Mouse (Mus musculus): ENCODE measurements around the gene Nsl1.

Nsl1 gene

GRCm38 (mm10) chr1:191054870-191055532, 7.8 kb upstream of the Nsl1 start:
- DNase-seq (ENCODE audit: low spot score), result no peak

- DNase-seq (ENCODE audit: low spot score), result no peak
These were observed 7.3 kb upstream of the Nsl1 start for GRCm38 (mm10) chr1:191055533-191055873.

GRCm38 (mm10) chr1:191057461-191057860, 5.4 kb upstream of the Nsl1 start:
- DNase-seq (ENCODE audit: low spot score), result no peak

GRCm38 (mm10) chr1:191062241-191062780, 501 bp upstream of the Nsl1 start:
- DNase-seq (ENCODE audit: low spot score), result no peak

- DNase-seq (ENCODE audit: low spot score), result no peak
These were observed 888 bp downstream of the Nsl1 start for GRCm38 (mm10) chr1:191063700-191064099.

- DNase-seq (ENCODE audit: low spot score), result no peak
These were observed 1.7 kb downstream of the Nsl1 start for GRCm38 (mm10) chr1:191064535-191064934.

- no peak for DNase-seq (ENCODE audit: low spot score)
These were observed 2.4 kb downstream of the Nsl1 start for GRCm38 (mm10) chr1:191065188-191065587.

GRCm38 (mm10) chr1:191068377-191068776, 5.6 kb downstream of the Nsl1 start:
- no peak for DNase-seq (ENCODE audit: low spot score)

- DNase-seq (ENCODE audit: low spot score), result no peak
These were observed 7.4 kb downstream of the Nsl1 start for GRCm38 (mm10) chr1:191070259-191070658.

- DNase-seq (ENCODE audit: low spot score), result no peak
These were observed 8.8 kb downstream of the Nsl1 start for GRCm38 (mm10) chr1:191071613-191072012.

GRCm38 (mm10) chr1:191072329-191072913, 9.6 kb downstream of the Nsl1 start:
- no peak for DNase-seq (ENCODE audit: low spot score)

- DNase-seq (ENCODE audit: low spot score), result no peak
These were observed 10.2 kb downstream of the Nsl1 start for GRCm38 (mm10) chr1:191073001-191073400.

GRCm38 (mm10) chr1:191073486-191073885, 10.7 kb downstream of the Nsl1 start:
- no peak for DNase-seq (ENCODE audit: low spot score)

- no peak for DNase-seq (ENCODE audit: low spot score)
These were observed 12.5 kb downstream of the Nsl1 start for GRCm38 (mm10) chr1:191075199-191075883.

- no peak for DNase-seq (ENCODE audit: low spot score)
These were observed 20.4 kb downstream of the Nsl1 start for GRCm38 (mm10) chr1:191083230-191083629.

GRCm38 (mm10) chr1:191084951-191085559, 22.2 kb downstream of the Nsl1 start:
- DNase-seq (ENCODE audit: low spot score), result peak; percentile 22

- DNase-seq (ENCODE audit: low spot score), result no peak
These were observed 22.8 kb downstream of the Nsl1 start for GRCm38 (mm10) chr1:191085597-191085996.

- DNase-seq (ENCODE audit: low spot score), result no peak
These were observed 23.6 kb downstream of the Nsl1 start for GRCm38 (mm10) chr1:191086304-191086878.

- DNase-seq (ENCODE audit: low spot score), result no peak
These were observed 24.1 kb downstream of the Nsl1 start for GRCm38 (mm10) chr1:191086960-191087359.

GRCm38 (mm10) chr1:191087955-191088354, 25.1 kb downstream of the Nsl1 start:
- no peak for DNase-seq (ENCODE audit: low spot score)

- no peak for DNase-seq (ENCODE audit: low spot score)
These were observed 26.5 kb downstream of the Nsl1 start for GRCm38 (mm10) chr1:191089355-191089754.

- DNase-seq (ENCODE audit: low spot score), result no peak
These were observed 29.2 kb downstream of the Nsl1 start for GRCm38 (mm10) chr1:191092050-191092449.
